Mouse (Mus musculus) frontal cortex, postnatal 25 days (tissue): ENCODE results near the gene Snx20.
"Not testable (repeated sequence)": the region's sequence is repeated elsewhere in the genome, so short reads cannot be mapped to it uniquely, and the experiment has no call there.

Experiments
- DNase-seq, 2 experiments: peaks; one replicate each; pipeline ENCODE4 v3.0.0; 2022; ENCODE audit warnings: low spot score in 2 of 2

Snx20 gene

GRCm38 (mm10) chr8:88635474-88636397 is at the start of gene Snx20:
Snx20 (minus strand) TSS chr8:88636128.
- DNase-seq = no peak

- no peak for DNase-seq
Measured at GRCm38 (mm10) chr8:88683656-88684289, 47.8 kb upstream of the Snx20 start.

GRCm38 (mm10) chr8:88681046-88681445 is 45.1 kb upstream of the Snx20 start:
- no peak for DNase-seq

- no peak for DNase-seq
Measured at GRCm38 (mm10) chr8:88680566-88680965, 44.6 kb upstream of the Snx20 start.

GRCm38 (mm10) chr8:88677071-88677470 is 41.1 kb upstream of the Snx20 start:
- DNase-seq = no peak

- DNase-seq = no peak
Measured at GRCm38 (mm10) chr8:88675372-88676165, 39.6 kb upstream of the Snx20 start.

GRCm38 (mm10) chr8:88673859-88674258 is 37.9 kb upstream of the Snx20 start:
- no peak for DNase-seq

GRCm38 (mm10) chr8:88671575-88671974 is 35.6 kb upstream of the Snx20 start:
- DNase-seq = no peak

- no peak for DNase-seq
Measured at GRCm38 (mm10) chr8:88670782-88671181, 34.9 kb upstream of the Snx20 start.

- DNase-seq = peak in 1 of 2 experiments; percentile 26
Measured at GRCm38 (mm10) chr8:88668400-88669086, 32.6 kb upstream of the Snx20 start.

GRCm38 (mm10) chr8:88666435-88666834 is 30.5 kb upstream of the Snx20 start:
- DNase-seq = no peak

- DNase-seq = no peak
Measured at GRCm38 (mm10) chr8:88664947-88665346, 29.0 kb upstream of the Snx20 start.

- no peak for DNase-seq
Measured at GRCm38 (mm10) chr8:88664121-88664520, 28.2 kb upstream of the Snx20 start.

GRCm38 (mm10) chr8:88662401-88662821 is 26.5 kb upstream of the Snx20 start:
- DNase-seq = no peak

GRCm38 (mm10) chr8:88659873-88660272 is 23.9 kb upstream of the Snx20 start:
- no peak for DNase-seq

- DNase-seq = no peak
Measured at GRCm38 (mm10) chr8:88655334-88655733, 19.4 kb upstream of the Snx20 start.

- not testable (repeated sequence) for DNase-seq
Measured at GRCm38 (mm10) chr8:88651122-88651521, 15.2 kb upstream of the Snx20 start.

GRCm38 (mm10) chr8:88650016-88650708 is 14.2 kb upstream of the Snx20 start:
- no peak for DNase-seq

- no peak for DNase-seq
Measured at GRCm38 (mm10) chr8:88648322-88648721, 12.4 kb upstream of the Snx20 start.

- peak in 1 of 2 experiments; percentile 26 for DNase-seq
Measured at GRCm38 (mm10) chr8:88646837-88647778, 11.2 kb upstream of the Snx20 start, which contains the start of gene Nod2. Nod2 (plus strand) TSS chr8:88647315.
